ENCODE assay signal across 8 mouse cellular contexts in genomic region chr14:33320856-33321255, GRCm38 (mm10).
DNase-seq lines count a peak whose midpoint lies in the region; ATAC-seq and TF ChIP-seq lines count a peak whose summit lies in the region.

No protein-coding gene starts in this region.

- WGBS in forebrain, embryonic 10.5 days, result 13% methylated on average over 7 of the region's 7 CpGs
- 7% methylated on average over 7 of the region's 7 CpGs for WGBS in forebrain, embryonic 11.5 days
- WGBS in hindbrain, postnatal 0 days, result 5% methylated on average over 7 of the region's 7 CpGs
- WGBS in limb, embryonic 14.5 days, result 14% methylated on average over 7 of the region's 7 CpGs

- peaks cover 74% of the 10 kb centered on the region for H3K27me3 ChIP-seq in forebrain, embryonic 10.5 days (ENCODE audit: poor library complexity, severe bottlenecking)
- peaks cover 22% of the 10 kb centered on the region for H3K27me3 ChIP-seq in forebrain, embryonic 11.5 days (ENCODE audit: control insufficient read depth, insufficient read depth, low read length)
- H3K27me3 ChIP-seq in E14TG2a.4 (ENCODE audit: insufficient read depth, low read length), result peaks cover 36% of the 10 kb centered on the region
- no peaks in the 10 kb centered on the region; the same call in none of the 2 replicates for H3K27me3 ChIP-seq in hindbrain, postnatal 0 days (ENCODE audit: insufficient read depth, low read length)
- peaks cover 6% of the 10 kb centered on the region; the same call in 1 of the 2 replicates for H3K27me3 ChIP-seq in limb, embryonic 14.5 days (ENCODE audit: control insufficient read depth, insufficient read depth, low read length)

- no peak overlapping the region for H3K4me2 ChIP-seq in forebrain, embryonic 11.5 days (ENCODE audit: low read depth, low read length, severe bottlenecking)
- H3K4me2 ChIP-seq in hindbrain, postnatal 0 days (ENCODE audit: low read depth, low read length), result peak overlapping the region; percentile 100; the same call in 1 of the 2 replicates
- H3K4me2 ChIP-seq in limb, embryonic 14.5 days (replicated peaks; ENCODE audit: low read depth, low read length, severe bottlenecking), result peak overlapping the region; percentile 100

- H3K9me3 ChIP-seq in forebrain, embryonic 10.5 days, result no peaks in the 10 kb centered on the region
- no peaks in the 10 kb centered on the region for H3K9me3 ChIP-seq in forebrain, embryonic 11.5 days (ENCODE audit: control insufficient read depth, low read length)
- no peaks in the 10 kb centered on the region for H3K9me3 ChIP-seq in E14TG2a.4 (ENCODE audit: low read length)
- no peaks in the 10 kb centered on the region for H3K9me3 ChIP-seq in hindbrain, postnatal 0 days (ENCODE audit: low read length)
- H3K9me3 ChIP-seq in limb, embryonic 14.5 days (ENCODE audit: control insufficient read depth, low read length), result no peaks in the 10 kb centered on the region

- H3K27ac ChIP-seq in forebrain, embryonic 10.5 days, result no peak overlapping the region
- H3K27ac ChIP-seq in forebrain, embryonic 11.5 days (ENCODE audit: low read depth, low read length), result no peak overlapping the region
- no peak overlapping the region for H3K27ac ChIP-seq in hindbrain, postnatal 0 days
- H3K27ac ChIP-seq in limb, embryonic 14.5 days (replicated peaks; ENCODE audit: low read depth, low read length), result no peak overlapping the region

- H3K4me3 ChIP-seq in forebrain, embryonic 10.5 days, result peak overlapping the region; percentile 67; the same call in 1 of the 2 replicates
- no peak overlapping the region; the same call in 1 of the 2 replicates for H3K4me3 ChIP-seq in forebrain, embryonic 11.5 days (ENCODE audit: low read depth, low read length)
- H3K4me3 ChIP-seq in E14TG2a.4 (replicated peaks; ENCODE audit: low read length), result peak overlapping the region; percentile 91
- peak overlapping the region; percentile 65; the same call in 1 of the 2 replicates for H3K4me3 ChIP-seq in hindbrain, postnatal 0 days (ENCODE audit: low read length)
- peak overlapping the region; percentile 70; the same call in 1 of the 2 replicates for H3K4me3 ChIP-seq in limb, embryonic 14.5 days (replicated peaks; ENCODE audit: low read length)

- H3K4me1 ChIP-seq in forebrain, embryonic 10.5 days, result peaks cover 43% of the 10 kb centered on the region
- no peaks in the 10 kb centered on the region; the same call in 1 of the 2 replicates for H3K4me1 ChIP-seq in forebrain, embryonic 11.5 days (replicated peaks; ENCODE audit: control insufficient read depth, insufficient read depth, low read length)
- H3K4me1 ChIP-seq in E14TG2a.4 (replicated peaks; ENCODE audit: low read depth, low read length), result peaks cover 39% of the 10 kb centered on the region
- 0 out of 2 replicates have a peak, but pooled peaks cover 3% of the 10 kb centered on the region for H3K4me1 ChIP-seq in hindbrain, postnatal 0 days (ENCODE audit: insufficient read depth, low read length)
- H3K4me1 ChIP-seq in limb, embryonic 14.5 days (ENCODE audit: control insufficient read depth, insufficient read depth, low read length), result peaks cover 12% of the 10 kb centered on the region

- H3K36me3 ChIP-seq in forebrain, embryonic 10.5 days (replicated peaks), result no peaks in the 10 kb centered on the region
- no peaks in the 10 kb centered on the region for H3K36me3 ChIP-seq in forebrain, embryonic 11.5 days (ENCODE audit: control insufficient read depth, insufficient read depth, low read length)
- no peaks in the 10 kb centered on the region for H3K36me3 ChIP-seq in E14TG2a.4 (ENCODE audit: insufficient read depth, low read length)
- no peaks in the 10 kb centered on the region for H3K36me3 ChIP-seq in hindbrain, postnatal 0 days (ENCODE audit: insufficient read depth, low read length)
- H3K36me3 ChIP-seq in limb, embryonic 14.5 days (ENCODE audit: control insufficient read depth, insufficient read depth, low read length), result no peaks in the 10 kb centered on the region

- TF ChIP-seq POLR2A in limb, embryonic 14.5 days (IDR thresholded peaks at IDR 0.05; ENCODE audit: borderline replicate concordance, extremely low read depth, insufficient read depth, insufficient read length), result no peak

- no peak overlapping the region for H3K9ac ChIP-seq in forebrain, embryonic 11.5 days (ENCODE audit: low read length)
- no peak overlapping the region for H3K9ac ChIP-seq in hindbrain, postnatal 0 days (replicated peaks; ENCODE audit: low read length)
- H3K9ac ChIP-seq in limb, embryonic 14.5 days (ENCODE audit: low read depth, low read length, severe bottlenecking), result no peak overlapping the region

- no peak for TF ChIP-seq CTCF in E14TG2a.4 (conservative IDR thresholded peaks at IDR 0.05; ENCODE audit: low read length)
- TF ChIP-seq CTCF in hindbrain, postnatal 0 days (IDR thresholded peaks at IDR 0.05; ENCODE audit: low read depth), result no peak

- DNase-seq in forebrain, embryonic 10.5 days (ENCODE audit: extremely low spot score, low spot score), result no peak
- DNase-seq in forebrain, embryonic 11.5 days (ENCODE audit: low spot score), result no peak
- no peak for DNase-seq in hindbrain, postnatal 0 days (ENCODE audit: low spot score)
- no peak for DNase-seq in limb, embryonic 14.5 days (ENCODE audit: low spot score)
- no peak for DNase-seq in c-Kit-positive CD71-positive TER-119-positive erythroid progenitor cells, embryonic 14.5 days (ENCODE audit: low spot score)
- DNase-seq in layer of hippocampus, postnatal 36 days, result no peak
- no peak for DNase-seq in gastrocnemius, adult 8-10 months (ENCODE audit: low spot score in 2 of 2)

- ATAC-seq in forebrain, embryonic 11.5 days (replicated peaks; ENCODE audit: low FRiP score), result no peak
- no peak for ATAC-seq in hindbrain, postnatal 0 days
- ATAC-seq in limb, embryonic 14.5 days (ENCODE audit: low FRiP score, low read depth), result no peak
